Mouse (Mus musculus): ENCODE results near the gene Cdh26.

DNA sequence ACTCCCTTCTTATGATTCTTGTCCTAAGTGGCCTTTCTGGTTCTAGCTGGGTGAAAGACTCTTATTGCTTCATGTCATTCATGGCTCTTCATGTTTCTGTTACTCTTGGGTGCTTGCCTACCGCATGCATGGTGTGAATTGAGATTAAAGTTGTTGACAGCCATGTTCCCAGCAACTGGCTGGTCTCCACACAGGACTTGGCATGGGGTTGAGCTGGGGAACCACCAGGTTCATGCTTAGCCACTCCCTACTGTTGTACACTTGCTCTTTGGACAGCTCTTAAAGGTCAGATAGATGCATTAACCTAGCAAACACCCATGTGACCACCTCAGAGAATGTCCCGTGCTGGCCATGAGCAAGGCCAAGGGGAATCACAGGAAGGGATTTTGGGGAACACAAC lies 50.6 kb downstream of the Cdh26 start:
- no peak for TF ChIP-seq CTCF (conservative IDR thresholded peaks at IDR 0.05; ENCODE audit: insufficient read depth, insufficient read length, low read depth, low read length)
- no peak for TF ChIP-seq POLR2A (IDR thresholded peaks at IDR 0.05; ENCODE audit: low read depth, low read length)

Data from kidney, adult 2 months (tissue).